Mouse (Mus musculus) ovary, postnatal 14 days (tissue): ENCODE data around the gene Gpx8.
A peak's percentile ranks its signal among the peaks of the same experiment; 100 is the strongest.

Experiments used
- DNase-seq: peaks from one replicate; pipeline ENCODE4 v3.0.0; 2022; ENCODE audit warnings: low spot score

The Gpx8 gene

DNA sequence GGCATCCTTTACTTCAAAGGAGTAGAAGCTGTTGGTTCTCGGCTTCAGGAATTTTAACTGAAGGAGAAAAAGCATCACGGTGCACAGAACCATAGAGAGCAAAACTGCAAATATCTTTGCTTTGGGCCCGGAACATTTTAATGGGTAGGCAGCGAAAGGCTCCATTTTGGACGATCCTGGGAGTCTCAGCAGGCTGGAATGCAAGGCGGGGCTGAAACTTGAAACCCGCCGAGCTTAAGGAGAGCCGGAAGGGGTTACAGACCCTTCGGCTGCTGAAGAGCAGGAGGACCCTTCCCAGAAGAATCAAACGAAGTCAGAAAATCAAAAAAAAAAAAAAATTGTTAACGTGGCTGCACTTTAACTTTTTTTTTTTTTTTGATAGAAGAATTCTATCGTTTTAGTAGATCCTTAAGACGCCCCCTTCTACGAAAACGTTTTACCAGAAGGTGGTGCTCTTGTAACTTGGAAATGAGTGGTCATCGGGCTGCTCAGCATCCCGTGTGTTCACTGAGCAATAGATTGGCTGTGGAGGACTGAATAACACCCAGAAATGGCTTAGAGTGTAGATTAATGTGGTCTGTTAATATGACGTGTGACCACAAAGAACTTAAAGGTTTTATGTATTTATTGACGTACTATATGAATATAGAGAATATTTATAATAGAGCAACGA lies at the start of gene Gpx8:
Gene Gpx8 (minus strand): TSS at position 200 of the 673 bp plus-strand sequence.
- DNase-seq, result peak; percentile 36

DNA sequence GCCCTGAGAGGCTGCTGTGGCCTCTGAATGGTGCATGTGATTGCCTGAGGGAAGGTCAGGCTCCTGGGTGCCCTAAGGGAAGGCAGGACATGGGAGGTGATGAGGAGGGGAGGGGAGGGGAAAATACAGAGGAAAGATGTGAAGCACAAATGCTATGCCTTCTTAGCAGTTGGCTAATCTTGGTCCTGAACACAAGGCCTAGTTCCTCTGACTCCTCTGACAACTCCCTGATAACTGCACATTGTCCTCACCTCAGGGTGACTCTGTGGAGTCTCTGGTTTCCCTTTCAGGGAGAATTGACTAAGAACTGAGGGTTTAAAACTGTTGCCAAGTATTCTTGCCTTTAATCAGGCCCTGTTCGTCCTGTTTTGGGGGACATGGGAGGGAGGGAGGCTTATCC lies 48.4 kb upstream of the Gpx8 start:
- DNase-seq, result no peak

DNA sequence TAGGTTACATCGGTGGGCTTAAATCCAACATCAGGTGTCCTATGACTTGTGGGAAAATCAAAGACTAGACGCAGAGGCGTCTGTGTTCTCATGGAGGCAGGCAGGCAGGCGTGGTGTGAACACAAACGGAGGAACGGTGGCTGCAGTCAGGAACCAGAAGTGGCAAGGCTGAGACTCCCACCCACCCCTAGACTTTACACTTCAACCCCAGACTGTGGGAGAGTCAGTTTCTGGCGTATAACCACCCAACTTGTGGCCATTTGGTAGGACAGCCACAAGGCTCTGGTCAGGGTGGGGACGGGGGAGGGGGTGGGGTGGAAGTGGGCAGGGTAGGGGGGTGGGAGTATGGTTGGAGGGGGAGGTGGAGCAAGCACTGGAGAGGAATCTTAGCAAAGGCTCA lies 44.3 kb upstream of the Gpx8 start:
- DNase-seq, result no peak

DNA sequence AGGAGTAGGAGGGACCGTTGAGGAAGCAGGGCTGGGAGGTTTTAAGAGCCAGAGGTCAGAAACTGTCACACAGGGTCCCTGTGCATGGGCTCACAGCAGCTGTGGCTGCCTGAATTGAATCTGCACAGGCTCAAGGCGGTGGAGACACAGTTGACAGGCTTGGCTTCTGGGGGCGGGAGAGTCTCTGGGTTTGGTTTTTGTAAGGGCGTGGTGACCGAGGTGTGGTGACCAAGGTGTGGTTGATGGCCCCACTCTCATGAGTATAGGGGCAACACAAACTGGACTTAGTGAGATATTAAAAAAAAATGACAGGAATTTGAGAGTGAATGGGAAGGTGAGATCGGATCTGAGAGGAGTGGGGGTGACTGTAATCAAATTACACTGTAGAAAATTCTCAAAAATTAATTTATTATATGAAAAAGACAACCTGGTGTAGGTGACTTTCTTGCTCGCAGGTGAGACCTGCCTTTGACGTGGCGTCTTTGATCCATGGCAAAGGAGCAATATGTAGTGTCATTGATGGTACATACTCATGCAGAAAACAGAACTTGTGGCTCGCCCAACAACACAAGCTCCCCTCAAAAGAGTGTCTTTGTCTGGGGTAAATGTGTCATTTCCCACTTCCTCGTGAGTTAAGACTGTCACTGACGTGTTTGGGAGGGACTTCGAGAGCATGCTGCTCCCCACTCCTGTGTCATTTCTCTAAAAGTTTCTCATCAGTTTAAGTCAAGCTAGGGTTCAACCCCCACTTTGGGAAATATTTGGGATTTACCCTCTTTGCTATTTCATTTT lies 41.2 kb upstream of the Gpx8 start:
- no peak for DNase-seq

DNA sequence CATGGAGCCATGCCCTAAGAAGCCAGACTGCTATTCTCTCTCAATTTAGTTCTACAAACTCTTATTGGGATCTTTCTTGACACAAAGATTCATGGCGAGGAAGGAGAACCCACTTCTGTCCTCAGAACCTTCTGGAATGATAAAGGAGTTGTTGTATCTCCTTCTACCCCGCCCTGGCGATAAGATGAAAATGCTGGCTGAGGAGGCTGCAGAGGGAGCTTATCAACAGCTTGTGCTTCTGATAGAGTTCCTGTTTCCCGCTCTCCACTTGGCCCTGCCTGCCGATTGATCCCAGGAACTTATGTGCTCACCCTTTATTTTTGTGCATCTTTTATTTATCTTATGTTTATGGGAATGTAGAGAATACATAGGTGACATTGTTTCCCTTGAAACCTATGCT lies 38.5 kb upstream of the Gpx8 start:
- no peak for DNase-seq

DNA sequence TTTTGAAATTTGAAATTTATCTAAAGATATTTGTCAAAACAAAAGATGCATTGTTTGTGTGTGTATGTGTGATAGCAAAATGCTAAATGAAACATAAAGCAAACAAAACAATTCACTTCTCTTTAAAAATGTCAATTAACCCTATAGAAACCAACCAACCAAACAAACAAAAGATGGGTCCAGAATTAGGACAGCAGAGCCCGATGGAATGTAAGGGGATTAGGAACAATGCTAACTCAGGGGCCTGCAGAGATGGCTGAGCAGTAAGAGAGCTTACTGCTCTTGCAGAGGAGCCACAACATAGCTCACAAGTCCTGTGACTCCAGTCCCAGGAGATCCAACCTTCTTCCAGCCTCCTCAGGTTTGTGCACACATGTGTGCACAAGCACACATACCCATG lies 35.9 kb upstream of the Gpx8 start:
- no peak for DNase-seq

DNA sequence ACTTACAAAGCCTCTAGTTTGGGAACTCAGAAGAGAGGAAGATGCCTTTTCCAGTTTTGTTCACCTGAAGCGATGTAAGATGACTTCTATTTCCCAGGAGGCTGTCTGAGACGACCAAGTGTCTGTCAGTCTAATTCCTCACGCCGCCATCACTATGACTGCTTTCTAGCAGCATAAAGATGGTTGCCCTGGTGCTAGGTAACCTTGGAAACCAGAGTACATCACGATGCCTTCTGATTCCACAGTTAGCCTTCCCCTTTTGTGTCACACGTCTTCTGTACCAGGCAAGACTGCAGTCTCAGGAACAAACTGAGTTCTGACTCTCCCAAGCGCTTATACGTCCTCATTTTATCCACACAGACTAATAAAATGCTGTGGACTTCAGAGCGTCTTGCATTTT lies 32.8 kb upstream of the Gpx8 start:
- no peak for DNase-seq

DNA sequence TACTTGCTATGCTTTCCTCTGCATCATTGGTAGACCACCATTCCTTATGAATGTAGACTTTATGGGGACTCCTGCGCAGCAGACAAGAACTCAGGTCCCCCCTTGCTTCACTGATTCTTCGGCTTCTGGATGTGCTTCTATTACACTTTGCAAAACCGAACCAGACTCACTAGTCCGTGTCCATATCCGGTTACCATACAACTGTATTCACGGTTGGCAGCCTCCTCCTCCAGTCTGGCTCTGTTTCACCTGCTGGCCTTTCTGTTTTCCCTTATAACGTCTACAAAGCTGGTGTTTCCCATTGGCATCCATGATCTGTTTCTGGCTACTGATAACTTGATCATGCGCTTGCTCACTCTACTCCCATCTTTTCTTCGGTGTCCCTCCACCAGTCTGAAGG lies 18.3 kb upstream of the Gpx8 start:
- no peak for DNase-seq

DNA sequence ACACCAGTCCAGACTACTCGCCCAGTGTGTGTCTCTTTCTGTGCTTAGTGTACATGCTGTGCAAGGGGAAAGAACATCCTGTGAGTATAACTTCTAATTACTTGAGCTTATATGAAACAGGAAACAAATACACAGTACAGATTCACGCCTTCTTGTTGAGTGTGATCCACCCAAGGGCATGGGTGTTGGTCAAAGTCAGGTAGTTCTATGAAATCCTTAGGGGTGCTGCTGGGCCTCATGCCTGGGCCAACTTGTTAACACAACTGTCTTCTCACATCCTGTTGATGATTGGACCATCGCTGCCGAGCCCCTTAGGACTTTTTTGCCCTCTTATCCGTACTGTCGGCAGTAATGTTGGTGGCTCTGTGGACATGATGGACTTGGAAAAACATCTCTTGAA lies 15.5 kb upstream of the Gpx8 start:
- no peak for DNase-seq

DNA sequence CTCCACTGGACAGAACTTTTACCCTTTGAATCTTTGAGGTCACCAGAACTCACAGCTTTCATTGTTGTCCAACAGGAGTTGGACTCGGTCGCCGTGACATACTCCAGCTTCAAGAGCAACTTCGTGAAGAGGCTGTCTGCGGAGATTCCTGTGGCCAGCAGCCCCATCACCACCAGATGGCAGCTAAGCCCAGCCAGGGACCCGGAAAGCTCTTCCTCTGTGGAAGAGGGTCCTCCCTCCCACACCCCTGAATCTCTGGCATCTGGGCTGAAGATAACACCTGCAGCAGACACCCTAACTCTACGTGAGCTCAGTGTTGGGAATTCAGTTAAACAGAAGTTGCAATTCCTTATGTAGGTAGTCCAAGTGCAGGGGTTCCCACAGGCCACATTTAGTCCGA lies 9.6 kb upstream of the Gpx8 start:
- DNase-seq, result no peak

DNA sequence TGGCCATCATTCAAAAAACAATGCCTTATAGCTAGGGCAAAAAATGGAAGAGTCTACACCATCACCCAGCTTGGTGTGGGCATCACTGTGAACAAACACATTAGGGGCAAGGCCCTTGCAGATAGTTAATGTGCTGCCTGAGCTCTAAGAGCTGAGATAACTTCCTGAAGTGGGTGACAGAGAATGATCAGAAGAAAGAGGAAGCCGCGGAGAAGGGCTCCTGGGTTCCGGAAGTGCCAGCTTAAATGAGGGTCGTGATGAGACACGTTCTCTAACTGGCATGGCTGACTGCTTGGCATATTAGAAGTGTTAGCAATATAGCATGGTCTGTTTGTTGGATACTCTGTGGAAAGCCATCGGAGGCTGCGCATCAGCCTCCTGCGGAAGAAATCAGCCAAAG lies 8.0 kb upstream of the Gpx8 start:
- no peak for DNase-seq

DNA sequence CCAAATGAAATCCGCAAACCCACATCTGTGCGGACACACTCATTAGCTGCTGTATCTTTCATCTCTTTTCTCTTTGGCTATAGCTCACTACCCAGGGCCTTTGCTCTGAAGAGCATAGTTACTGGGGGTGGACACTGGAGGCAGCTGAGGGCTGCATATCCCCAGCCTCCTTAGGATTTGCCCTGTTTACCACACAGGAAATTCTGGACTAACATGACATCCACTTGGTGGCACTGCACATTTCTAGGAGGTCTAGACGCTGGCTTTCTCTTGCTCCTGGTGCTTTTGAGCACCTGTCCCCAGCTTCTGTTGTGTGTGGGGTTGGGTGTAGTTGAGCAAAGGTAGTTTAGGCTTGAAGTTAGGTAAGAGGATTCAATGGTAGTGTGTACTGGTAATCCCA lies 1.4 kb upstream of the Gpx8 start:
- no peak for DNase-seq

DNA sequence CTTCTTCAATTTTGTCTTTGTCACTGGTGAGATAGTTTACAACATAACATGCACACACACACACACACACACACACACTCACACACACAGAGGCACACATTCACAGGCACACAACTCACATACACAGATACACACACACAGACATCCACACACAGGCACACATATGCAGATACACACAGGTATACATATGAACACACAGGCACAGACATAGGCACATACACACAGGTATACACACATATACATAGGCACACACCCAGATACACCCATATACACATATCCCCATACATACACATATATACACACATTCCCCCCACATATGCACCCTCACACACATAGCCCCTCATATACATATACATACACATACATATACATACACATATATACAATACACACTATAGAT lies 808 bp upstream of the Gpx8 start:
- no peak for DNase-seq

DNA sequence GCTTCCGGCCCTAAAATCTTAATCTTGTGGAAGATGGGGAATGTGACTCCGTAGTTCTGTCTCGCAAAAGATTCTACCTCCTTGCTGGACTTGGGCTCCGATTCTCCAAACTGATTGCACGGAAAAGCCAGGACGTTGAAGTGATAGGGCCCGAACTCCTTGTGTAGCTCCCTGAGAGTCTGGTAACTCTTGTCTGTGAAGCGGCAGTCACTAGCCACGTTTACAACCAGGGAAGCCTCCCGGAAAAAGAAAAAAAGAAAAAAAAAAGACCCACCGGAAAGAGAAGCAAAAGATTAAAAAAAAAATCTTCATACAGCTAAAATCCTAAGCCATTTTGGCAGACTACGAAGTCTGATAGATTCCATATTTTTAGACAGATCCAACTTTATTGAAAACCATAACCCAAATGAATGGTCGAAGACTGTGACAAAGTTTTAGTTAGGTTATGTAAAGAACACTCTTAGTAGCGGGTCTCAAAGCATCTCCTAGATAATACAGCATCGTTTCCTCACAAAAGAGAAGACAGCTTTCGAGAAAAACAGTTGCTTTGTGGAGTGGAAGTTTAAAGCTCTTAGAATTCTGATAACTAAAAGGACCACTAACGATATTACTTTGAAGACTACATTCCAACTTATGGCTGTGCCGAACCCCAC lies 626 bp downstream of the Gpx8 start:
- DNase-seq, result no peak

DNA sequence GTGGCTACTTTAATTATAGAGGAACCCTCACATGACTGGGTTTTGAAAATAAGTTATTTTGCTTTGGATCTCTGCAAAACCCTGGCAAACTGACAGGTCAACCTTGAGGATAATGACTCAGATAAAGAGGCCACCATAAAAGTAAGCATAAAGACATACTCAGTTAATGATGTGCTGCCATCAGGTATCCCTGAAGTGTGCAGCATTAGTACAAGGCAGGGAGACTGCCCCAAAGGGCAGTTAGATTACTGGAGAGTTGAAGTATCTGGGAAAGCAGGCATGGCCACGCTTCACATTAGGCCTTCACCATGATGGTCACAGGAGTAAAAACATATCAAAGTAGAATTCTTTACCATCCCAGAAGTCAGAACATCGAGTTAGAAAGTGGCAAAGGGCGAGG lies 1.3 kb downstream of the Gpx8 start:
- no peak for DNase-seq

DNA sequence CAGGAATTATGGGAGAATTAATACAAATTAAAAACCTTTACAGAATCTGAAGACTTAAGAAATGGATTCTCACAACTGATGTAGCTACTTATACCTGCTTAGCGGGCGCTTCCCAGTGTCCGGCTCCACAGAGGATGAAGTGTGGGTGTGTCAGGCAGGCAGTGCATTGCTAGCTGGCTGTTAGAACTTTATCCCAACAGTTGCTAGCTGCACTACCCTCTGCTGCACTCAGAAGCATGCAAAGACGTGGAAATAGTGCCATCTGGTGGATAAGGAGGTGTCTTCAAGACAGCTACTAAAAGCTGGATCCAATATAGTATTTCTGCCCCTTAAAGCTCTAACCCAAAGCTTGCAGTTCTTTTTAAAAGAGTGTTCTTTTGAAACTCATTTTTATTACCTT lies 10.4 kb downstream of the Gpx8 start:
- peak; percentile 71 for DNase-seq

DNA sequence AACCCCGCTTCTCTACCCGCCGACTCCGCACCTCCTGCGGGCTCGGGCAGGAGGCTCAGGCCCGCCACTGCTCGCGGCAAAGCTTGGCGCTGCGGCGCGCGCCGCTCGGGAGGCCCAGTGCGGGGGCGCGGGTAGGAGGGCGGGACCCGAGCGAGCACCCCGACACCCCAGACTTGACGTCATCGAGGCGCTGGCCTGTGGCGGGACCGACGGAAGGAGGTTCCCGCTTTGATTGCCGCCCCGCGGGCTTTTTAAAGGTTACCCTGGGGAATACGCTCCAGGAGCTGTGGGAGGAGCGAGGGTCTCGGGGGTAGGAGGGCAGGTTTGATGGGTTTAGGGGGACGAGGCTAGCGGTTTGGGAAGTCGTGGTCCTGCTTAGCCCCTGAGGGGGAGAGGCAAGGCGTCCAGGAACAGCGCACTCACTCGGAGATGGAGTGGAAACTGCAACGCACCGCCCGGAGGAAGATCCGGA lies 11.2 kb downstream of the Gpx8 start, which contains the start of gene Cdc20b:
Gene Cdc20b (plus strand): TSS at position 162 of the 472 bp plus-strand sequence.
- peak; percentile 29 for DNase-seq

DNA sequence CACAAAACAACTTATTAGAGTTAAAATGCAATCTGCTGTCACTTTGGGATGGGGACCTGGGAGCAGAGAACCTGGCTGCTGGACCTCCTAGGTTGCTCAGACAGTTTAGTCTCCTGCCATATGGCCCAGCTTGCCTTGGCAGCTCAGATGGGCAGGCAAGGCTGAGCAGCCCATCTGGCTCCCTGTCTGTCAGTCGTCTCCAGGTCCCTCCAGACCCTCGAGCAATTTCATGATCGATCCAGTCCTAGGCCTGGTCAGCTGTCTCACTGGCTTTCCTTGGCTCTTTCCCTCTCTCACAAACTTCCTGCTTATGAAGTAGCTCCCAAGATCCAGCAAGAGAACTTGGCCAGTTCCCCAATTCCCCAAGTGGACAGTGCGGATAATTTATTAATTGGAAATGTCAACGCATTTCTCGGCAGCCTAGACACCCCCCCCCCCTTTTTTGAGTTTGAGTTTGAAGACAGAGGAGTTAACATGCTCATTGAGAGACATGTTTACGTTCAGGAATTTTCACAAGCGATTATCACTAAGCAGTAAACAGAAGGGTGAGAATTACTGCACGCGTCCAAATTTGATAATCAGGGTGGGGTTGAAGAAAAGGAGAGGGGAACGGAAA lies 11.8 kb downstream of the Gpx8 start:
- no peak for DNase-seq

DNA sequence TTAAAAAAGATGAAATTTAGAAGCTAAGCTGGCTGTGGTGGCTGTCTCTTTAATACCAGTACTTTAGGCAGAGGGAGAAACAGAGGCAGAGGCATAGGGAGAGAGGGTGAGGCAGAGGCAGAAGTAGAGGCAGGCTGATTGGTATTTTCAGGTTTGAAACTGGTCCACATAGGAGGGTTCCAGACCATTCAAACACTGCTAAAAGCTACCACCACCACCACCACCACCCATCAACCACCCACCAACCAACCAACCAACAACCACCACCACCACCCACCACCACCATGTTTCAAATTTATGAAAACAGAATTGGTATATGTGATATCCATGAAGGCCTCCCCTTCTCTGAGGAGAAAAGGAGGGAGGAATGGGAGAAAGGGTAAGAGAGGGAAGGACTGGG lies 13.4 kb downstream of the Gpx8 start:
- no peak for DNase-seq

DNA sequence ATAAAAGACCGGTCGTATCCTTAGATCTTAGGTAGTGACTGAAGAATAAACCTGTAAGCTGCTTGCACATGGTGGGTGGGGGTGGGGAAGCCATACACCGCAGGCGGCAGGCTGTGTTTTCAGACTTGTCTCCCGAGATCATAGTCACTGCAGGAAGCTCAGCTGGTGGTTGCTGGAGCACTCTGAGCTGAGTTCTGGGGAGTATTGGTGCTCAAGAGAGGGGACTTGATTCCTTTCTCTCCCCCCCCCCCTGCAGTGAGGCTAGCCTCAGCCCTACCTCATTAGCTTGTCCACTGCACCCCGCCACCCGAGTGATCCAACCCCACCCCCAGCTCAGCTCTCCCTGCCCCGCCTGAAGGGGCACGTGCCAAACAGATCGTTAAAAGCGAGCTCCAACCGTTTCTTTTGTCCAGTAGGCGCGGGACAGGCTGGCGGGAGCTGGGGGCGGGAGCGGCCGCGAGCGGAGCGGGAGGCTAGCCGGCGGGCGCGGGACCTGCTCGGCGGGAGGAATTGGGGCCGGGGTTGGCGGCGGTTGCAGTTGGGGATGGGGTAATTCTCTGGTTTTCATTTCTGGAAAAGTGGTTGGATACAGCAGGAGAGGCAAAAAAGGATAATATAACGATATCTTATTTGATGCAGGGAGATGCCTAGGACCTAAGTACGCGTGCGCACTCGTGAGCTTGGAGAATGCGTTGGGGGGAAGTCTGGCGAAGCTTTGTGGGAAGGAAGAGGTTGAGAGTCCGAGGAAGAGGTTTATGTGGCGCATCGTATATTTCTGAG lies 14.2 kb downstream of the Gpx8 start:
- no peak for DNase-seq

DNA sequence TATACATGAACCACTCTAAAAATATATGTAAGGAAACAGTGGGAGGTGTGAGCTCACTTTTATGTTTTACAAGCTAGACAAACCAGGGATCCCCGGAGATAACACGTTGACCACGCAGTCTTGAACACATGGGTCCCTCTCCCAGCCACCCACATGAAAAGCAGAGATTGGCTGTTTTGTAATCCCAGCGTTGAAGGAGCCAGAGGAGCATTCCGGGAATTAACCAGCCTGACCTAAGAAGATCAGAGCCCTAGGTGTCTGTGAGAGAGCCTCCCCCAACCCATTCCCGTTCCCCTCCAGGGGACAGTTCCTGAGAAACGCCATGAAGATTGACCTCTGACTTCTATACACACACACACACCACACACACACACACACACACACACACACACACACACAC lies 14.9 kb downstream of the Gpx8 start:
- DNase-seq, result no peak
